ENCODE assay signal across 15 mouse cellular contexts in genomic region chr5:151231861-151232260, GRCm38 (mm10). TPM values are rescaled to one million over a fixed set of nuclear protein-coding genes. Genes with fewer than 3 reads are reported as not detected.
DNase-seq lines count a peak whose midpoint lies in the region; ATAC-seq lines count a peak whose summit lies in the region.
"Had no signal": no experiment of that assay in that cellular context is flagged by ENCODE, and none has a peak within 500 bp of the region (broad histone marks: within the 10 kb centered on the region; RNA-seq: fewer than 3 reads in every experiment).

No protein-coding gene starts in this region.

- H3K4me3 ChIP-seq in neural tube, embryonic 12.5 days: no peak overlapping the region
- H3K4me3 ChIP-seq: liver, embryonic 12.5 days; midbrain, embryonic 13.5 days had no signal

- peaks cover 9% of the 10 kb centered on the region; the same call in 1 of the 2 replicates for H3K4me1 ChIP-seq in neural tube, embryonic 12.5 days
- H3K4me1 ChIP-seq: liver, embryonic 12.5 days had no signal

- no peak overlapping the region for H3K9ac ChIP-seq in neural tube, embryonic 12.5 days
- H3K9ac ChIP-seq: liver, embryonic 12.5 days; midbrain, embryonic 13.5 days had no signal

- H3K4me2 ChIP-seq in neural tube, embryonic 12.5 days (replicated peaks): 0 out of 2 replicates have a peak overlapping the region, but pooled peaks have one; percentile 5
- H3K4me2 ChIP-seq: liver, embryonic 12.5 days; midbrain, embryonic 13.5 days had no signal

- H3K27me3 ChIP-seq in neural tube, embryonic 12.5 days (replicated peaks): peaks cover 13% of the 10 kb centered on the region

- no peak overlapping the region for H3K27ac ChIP-seq in neural tube, embryonic 12.5 days
- H3K27ac ChIP-seq: kidney, postnatal 0 days; liver, embryonic 12.5 days; midbrain, embryonic 13.5 days had no signal

- WGBS in neural tube, embryonic 12.5 days: 95% methylated on average over 7 of the region's 7 CpGs

- no peaks in the 10 kb centered on the region for H3K9me3 ChIP-seq in neural tube, embryonic 12.5 days
- H3K9me3 ChIP-seq: liver, embryonic 12.5 days; midbrain, embryonic 13.5 days had no signal

- no peak for ATAC-seq in neural tube, embryonic 12.5 days (ENCODE audit: low FRiP score, low read depth)
- ATAC-seq: inflammation-experienced regulatory T-cells, adult 6 months; liver, embryonic 12.5 days; midbrain, embryonic 13.5 days had no signal

- DNase-seq in gastrocnemius, postnatal 10 days: peak; percentile 24
- no peak for DNase-seq in gastrocnemius, adult 18-20 months (ENCODE audit: low spot score)
- peak; percentile 8 for DNase-seq in layer of hippocampus, adult 11-12 months (ENCODE audit: low spot score)
- DNase-seq in layer of hippocampus, postnatal 10 days (ENCODE audit: low spot score in 2 of 2): no peak
- DNase-seq in neural tube, embryonic 10.5 days (ENCODE audit: extremely low spot score, low spot score): no peak
- no peak for DNase-seq in spleen, adult 12 weeks (ENCODE audit: low spot score)
- DNase-seq: B cell, adult 2 months; lung, adult 2 months; right cerebral cortex, postnatal 14 days had no signal

- H3K36me3 ChIP-seq in neural tube, embryonic 12.5 days: no peaks in the 10 kb centered on the region
- H3K36me3 ChIP-seq: liver, embryonic 12.5 days; midbrain, embryonic 13.5 days had no signal

RNA-seq across cellular contexts. Expression of gene Stard13, which starts 1.8 kb away (rescaled TPM):
- total RNA-seq in gastrocnemius, postnatal 10 days (2021): 10 to 100 TPM; 19.1 to 26.0 TPM
- 1 to 10 TPM; 4.3 to 8.1 TPM for total RNA-seq in gastrocnemius, adult 18-20 months (2021)
- total RNA-seq in layer of hippocampus, postnatal 10 days (2021): 10 to 100 TPM; 16.9 to 17.0 TPM
- 9.5 and 11.2 TPM in 2 replicates for polyA plus RNA-seq in neural tube, embryonic 12.5 days (2016; fragmentation: Nextera tagmentation; extraction: Ambion mirVana)
- total RNA-seq: neutrophil, adult 5-6 weeks had no signal

Comparison
In these comparisons a context has a peak if more than half of its experiments do, and no peak if none do; other contexts are left out.
1. DNase-seq: peak in gastrocnemius, postnatal 10 days (single experiment) and layer of hippocampus, adult 11-12 months (single experiment); none in gastrocnemius, adult 18-20 months (single experiment), layer of hippocampus, postnatal 10 days (0 of 2), neural tube, embryonic 10.5 days (single experiment) and spleen, adult 12 weeks (single experiment).